Comparison of ENCODE assay signal across 30 mouse cellular contexts in genomic region chr7:123965515-123965914, GRCm38 (mm10). TPM values are rescaled to one million over a fixed set of nuclear protein-coding genes. Genes with fewer than 3 reads are reported as not detected.
DNase-seq lines count a peak whose midpoint lies in the region; ATAC-seq and TF ChIP-seq lines count a peak whose summit lies in the region.
"Had no signal": no experiment of that assay in that cellular context is flagged by ENCODE, and none has a peak within 500 bp of the region (broad histone marks: within the 10 kb centered on the region; RNA-seq: fewer than 3 reads in every experiment).

No protein-coding gene starts in this region.

- H3K27ac ChIP-seq in kidney, postnatal 0 days: no peak overlapping the region
- H3K27ac ChIP-seq in kidney, adult 2 months (ENCODE audit: insufficient read depth, low read depth, low read length): no peak overlapping the region
- H3K27ac ChIP-seq in ES-Bruce4 (ENCODE audit: insufficient read depth, low read length) (no peak overlapping the region), ES-E14 (ENCODE audit: insufficient read depth, low read depth, low read length, poor library complexity, severe bottlenecking) (no peak overlapping the region)
- H3K27ac ChIP-seq: embryonic facial prominence, embryonic 12.5 days; forebrain, embryonic 10.5 days; forebrain, embryonic 13.5 days; hindbrain, embryonic 14.5 days; hindbrain, postnatal 0 days had no signal

- H3K9me3 ChIP-seq in kidney, postnatal 0 days (replicated peaks; ENCODE audit: low read length): no peaks in the 10 kb centered on the region
- H3K9me3 ChIP-seq in ES-Bruce4 (replicated peaks; ENCODE audit: control insufficient read depth, insufficient read depth, low read length, poor library complexity, severe bottlenecking): peaks cover 8% of the 10 kb centered on the region
- H3K9me3 ChIP-seq in ES-E14 (ENCODE audit: control insufficient read depth, insufficient read depth, low read depth, low read length): peaks cover 1% of the 10 kb centered on the region; the same call in 1 of the 2 replicates
- H3K9me3 ChIP-seq: forebrain, embryonic 13.5 days had no signal

- H3K4me3 ChIP-seq in kidney, postnatal 0 days (replicated peaks; ENCODE audit: low read depth, low read length): no peak overlapping the region
- no peak overlapping the region for H3K4me3 ChIP-seq in kidney, adult 2 months (ENCODE audit: insufficient read depth, low read depth, low read length)
- H3K4me3 ChIP-seq in ES-Bruce4 (ENCODE audit: low read depth, low read length): no peak overlapping the region
- H3K4me3 ChIP-seq in ES-E14 (ENCODE audit: insufficient read depth in 1 of 2, low read depth in 1 of 2, low read length in 2 of 2, poor library complexity in 1 of 2, severe bottlenecking in 1 of 2): no peak overlapping the region
- H3K4me3 ChIP-seq: embryonic facial prominence, embryonic 12.5 days; erythroblast, embryonic 14.5 days; forebrain, embryonic 10.5 days; forebrain, embryonic 13.5 days had no signal

- ATAC-seq in kidney, postnatal 0 days (replicated peaks; ENCODE audit: low FRiP score, low read depth): no peak
- no peak for ATAC-seq in erythroid progenitor cell, adult 5-6 weeks (replicated peaks; ENCODE audit: low FRiP score, poor library complexity, severe bottlenecking)
- ATAC-seq: forebrain, embryonic 13.5 days; forebrain, embryonic 16.5 days; hindbrain, postnatal 0 days; inflammation-experienced regulatory T-cells, adult 6 months; intestine, embryonic 16.5 days had no signal

- DNase-seq in kidney, postnatal 0 days (ENCODE audit: low spot score): no peak
- DNase-seq in kidney, adult 2 months: no peak
- DNase-seq in ES-E14 (ENCODE audit: low read depth, low spot score) (peak; percentile 7), ZHBTc4 (ENCODE audit: low read depth, low spot score) (peak; percentile 23)
- DNase-seq in testis, postnatal 10 days (ENCODE audit: low spot score): no peak
- DNase-seq in right cerebral cortex, postnatal 14 days: no peak
- DNase-seq: adrenal gland, postnatal 10 days; adrenal gland, postnatal 36 days; B cell, adult 2 months; cerebellum, adult 18-20 months; cerebellum, adult 9-10 months; cerebellum, postnatal 14 days; gastrocnemius, postnatal 14 days; heart, postnatal 36 days had no signal

- H3K9ac ChIP-seq in kidney, postnatal 0 days (ENCODE audit: low read depth, low read length): no peak overlapping the region
- H3K9ac ChIP-seq in ES-Bruce4 (ENCODE audit: low read depth, poor library complexity, severe bottlenecking) (no peak overlapping the region), ES-E14 (ENCODE audit: insufficient read depth, low read depth, low read length, poor library complexity, severe bottlenecking) (no peak overlapping the region)
- H3K9ac ChIP-seq: embryonic facial prominence, embryonic 12.5 days; forebrain, embryonic 13.5 days; hindbrain, embryonic 14.5 days had no signal

- TF ChIP-seq EP300 in ES-Bruce4 (IDR thresholded peaks at IDR 0.05; ENCODE audit: insufficient read depth, low read depth, low read length): no peak

- in situ Hi-C loops in ES-E14 (cut with MboI; ENCODE audit: low sequenced_read_pairs in 2 of 2, unreplicated experiment in 2 of 2): no loop called here

- H3K36me3 ChIP-seq in kidney, postnatal 0 days (ENCODE audit: insufficient read depth, low read length): no peaks in the 10 kb centered on the region
- H3K36me3 ChIP-seq in kidney, adult 2 months (ENCODE audit: control insufficient read depth, insufficient read depth, low read length): no peaks in the 10 kb centered on the region
- H3K36me3 ChIP-seq in ES-Bruce4 (ENCODE audit: control insufficient read depth, insufficient read depth, low read length, poor library complexity, severe bottlenecking) (no peaks in the 10 kb centered on the region), ES-E14 (ENCODE audit: control insufficient read depth, insufficient read depth, low read length, poor library complexity, severe bottlenecking) (no peaks in the 10 kb centered on the region)
- H3K36me3 ChIP-seq: embryonic facial prominence, embryonic 12.5 days; forebrain, embryonic 10.5 days; G1E had no signal

- H3K27me3 ChIP-seq in kidney, postnatal 0 days (ENCODE audit: insufficient read depth, low read length): no peaks in the 10 kb centered on the region
- no peaks in the 10 kb centered on the region for H3K27me3 ChIP-seq in kidney, adult 2 months (replicated peaks; ENCODE audit: control insufficient read depth, insufficient read depth, low read length)
- H3K27me3 ChIP-seq in ES-Bruce4 (ENCODE audit: control insufficient read depth, insufficient read depth, low read length, poor library complexity, severe bottlenecking): no peaks in the 10 kb centered on the region
- H3K27me3 ChIP-seq: embryonic facial prominence, embryonic 12.5 days; forebrain, embryonic 13.5 days had no signal

- 67% methylated on average over 7 of the region's 7 CpGs for WGBS in kidney, postnatal 0 days
- WGBS in kidney, adult 2 months: 60% methylated on average over 7 of the region's 7 CpGs

- H3K4me1 ChIP-seq in kidney, postnatal 0 days (replicated peaks; ENCODE audit: insufficient read depth, low read length): no peaks in the 10 kb centered on the region
- no peaks in the 10 kb centered on the region for H3K4me1 ChIP-seq in kidney, adult 2 months (ENCODE audit: control insufficient read depth, insufficient read depth, low read length)
- no peaks in the 10 kb centered on the region for H3K4me1 ChIP-seq in ES-Bruce4 (ENCODE audit: control insufficient read depth, insufficient read depth, low read length)
- no peaks in the 10 kb centered on the region for H3K4me1 ChIP-seq in ES-E14 (ENCODE audit: control insufficient read depth in 2 of 2, insufficient read depth in 2 of 2, low read length in 2 of 2, poor library complexity in 1 of 2)
- H3K4me1 ChIP-seq: embryonic facial prominence, embryonic 12.5 days; forebrain, embryonic 10.5 days; forebrain, embryonic 13.5 days had no signal

- H3K4me2 ChIP-seq in kidney, postnatal 0 days (ENCODE audit: low read length): no peak overlapping the region
- H3K4me2 ChIP-seq: embryonic facial prominence, embryonic 12.5 days; forebrain, embryonic 13.5 days; heart, embryonic 11.5 days; hindbrain, embryonic 14.5 days had no signal

- 0 out of 2 replicates have a peak, but pooled peaks have one; percentile 3 for TF ChIP-seq CTCF in kidney, postnatal 0 days (IDR thresholded peaks at IDR 0.05; ENCODE audit: low read depth)
- TF ChIP-seq CTCF in kidney, adult 2 months (conservative IDR thresholded peaks at IDR 0.05; ENCODE audit: insufficient read depth, insufficient read length, low read depth, low read length): no peak
- TF ChIP-seq CTCF in ES-Bruce4 (IDR thresholded peaks at IDR 0.05; ENCODE audit: low read depth, low read length): peak; percentile 35

- TF ChIP-seq POLR2A in kidney, adult 2 months (IDR thresholded peaks at IDR 0.05; ENCODE audit: low read depth, low read length): no peak
- no peak for TF ChIP-seq POLR2A in ES-Bruce4 (IDR thresholded peaks at IDR 0.05; ENCODE audit: insufficient read depth, low read length)

TF ChIP-seq in ES-E14, 5 proteins besides CTCF, POLR2A, EP300 and RAD21:
- no peak for TF ChIP-seq MAFK (IDR thresholded peaks at IDR 0.05; ENCODE audit: insufficient read depth, low read depth, low read length)
- no peak for TF ChIP-seq CHD2 (IDR thresholded peaks at IDR 0.05; ENCODE audit: low read depth, low read length)
- TF ChIP-seq ZNF384 (IDR thresholded peaks at IDR 0.05; ENCODE audit: low read depth, low read length): no peak
- no peak for TF ChIP-seq HCFC1 (IDR thresholded peaks at IDR 0.05; ENCODE audit: borderline replicate concordance, insufficient read depth, low read length)
- no peak for TF ChIP-seq ZC3H11A (IDR thresholded peaks at IDR 0.05; ENCODE audit: borderline replicate concordance, low read depth, low read length)

RNA-seq across cellular contexts. Expression of gene Hs3st4, which starts 17.2 kb away (rescaled TPM):
- 0.04 TPM in 1 of 2 replicates, not detected in the other for polyA plus RNA-seq in kidney, postnatal 0 days (2015; fragmentation: Nextera tagmentation; extraction: Ambion mirVana)
- polyA plus RNA-seq in kidney, adult 2 months (2012; rRNA removed): not detected in 2 replicates
- 0.27 TPM in 1 of 2 replicates, not detected in the other for polyA plus RNA-seq in ES-Bruce4 (2011; ENCODE audit: insufficient read depth, insufficient read length, low read depth, missing spikeins)
- 0.40 and 0.53 TPM in 2 replicates for total RNA-seq in ES-E14 (2012; rRNA removed)
- not detected in 2 replicates for total RNA-seq in erythroid progenitor cell, adult 5-6 weeks (2015; ENCODE audit: low replicate concordance)
- not detected in 2 replicates for total RNA-seq in erythroid progenitor cell, adult 5-6 weeks (2017; ENCODE audit: low replicate concordance)
- total RNA-seq: adrenal gland, adult 18-20 months; adrenal gland, postnatal 36 days; CH12.LX; G1E; gastrocnemius, adult 18-20 months; gastrocnemius, postnatal 14 days; heart, postnatal 36 days had no signal
- polyA plus RNA-seq: erythroblast, embryonic 14.5 days; forebrain, embryonic 10.5 days; G1E; inflammation-experienced regulatory T-cells, adult 6 months had no signal

Comparison
In these comparisons a context has a peak if more than half of its experiments do, and no peak if none do; other contexts are left out.
1. DNase-seq: peak in ES-E14 (single experiment) and ZHBTc4 (single experiment); none in kidney, postnatal 0 days (single experiment), kidney, adult 2 months (single experiment), testis, postnatal 10 days (single experiment) and right cerebral cortex, postnatal 14 days (single experiment).